Mouse (Mus musculus) kidney, adult 9 months (tissue): Measurements from ENCODE around the gene Sdc1.

Experiments
- DNase-seq: peaks from one replicate; pipeline ENCODE4 v3.0.0; 2022

The Sdc1 gene

DNA sequence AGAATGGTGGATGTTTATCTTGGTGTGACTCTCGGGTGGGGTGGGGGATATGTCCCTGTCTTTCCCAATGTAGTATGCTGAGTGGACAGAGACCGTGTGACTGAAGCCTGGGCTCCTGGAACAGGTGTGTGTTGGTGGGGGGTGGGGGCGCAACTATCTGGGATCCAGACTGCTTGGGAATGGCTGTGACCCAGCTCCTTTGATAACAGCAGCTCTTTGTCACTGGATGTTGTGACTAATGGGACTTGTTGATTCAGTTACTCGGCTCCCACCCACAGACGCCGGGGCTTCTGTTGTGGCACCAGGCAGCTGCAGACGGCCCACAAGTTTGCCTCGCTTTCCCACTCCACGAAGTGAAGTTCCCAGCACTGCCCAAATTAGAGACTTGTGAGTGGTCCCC lies 13.1 kb downstream of the Sdc1 start:
- DNase-seq, result no peak

- peak; percentile 15 for DNase-seq
These were observed 15.4 kb downstream of the Sdc1 start for GRCm38 (mm10) chr12:8786476-8786875.

- DNase-seq, result no peak
These were observed 16.0 kb downstream of the Sdc1 start for GRCm38 (mm10) chr12:8786984-8787730.

DNA sequence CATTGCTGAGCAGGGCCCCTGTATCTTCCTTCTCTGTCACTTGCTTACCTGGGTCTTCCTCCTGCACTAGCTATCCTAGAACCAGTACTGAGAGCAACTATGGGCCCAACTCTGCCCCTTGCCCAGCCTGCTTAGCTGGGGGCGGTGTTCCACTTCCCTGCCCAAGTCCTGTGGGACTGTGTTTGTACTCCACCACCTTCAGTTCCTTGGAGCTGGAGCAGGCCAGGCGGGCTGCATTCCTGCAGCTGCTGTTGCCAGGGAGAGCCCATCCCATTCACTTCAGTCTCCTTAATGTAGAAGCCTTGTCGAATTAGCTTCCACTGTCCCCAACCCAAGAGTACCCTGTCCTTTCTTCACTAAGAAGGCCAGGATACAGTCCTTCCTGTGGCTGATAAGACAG lies 17.3 kb downstream of the Sdc1 start:
- no peak for DNase-seq

DNA sequence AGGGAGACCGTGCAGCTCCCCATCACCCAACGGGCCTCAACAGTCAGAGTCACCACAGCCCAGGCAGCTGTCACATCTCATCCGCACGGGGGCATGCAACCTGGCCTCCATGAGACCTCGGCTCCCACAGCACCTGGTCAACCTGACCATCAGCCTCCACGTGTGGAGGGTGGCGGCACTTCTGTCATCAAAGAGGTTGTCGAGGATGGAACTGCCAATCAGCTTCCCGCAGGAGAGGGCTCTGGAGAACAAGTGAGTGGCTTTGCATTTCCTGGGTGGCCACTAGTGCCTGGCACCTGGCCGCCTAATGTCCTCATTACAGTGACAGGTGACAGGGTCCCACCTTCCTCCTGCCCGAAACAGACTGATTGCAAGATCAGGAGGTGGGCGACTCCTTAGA lies 19.5 kb downstream of the Sdc1 start:
- DNase-seq, result no peak

- no peak for DNase-seq
These were observed 22.4 kb downstream of the Sdc1 start for GRCm38 (mm10) chr12:8793410-8794051.

DNA sequence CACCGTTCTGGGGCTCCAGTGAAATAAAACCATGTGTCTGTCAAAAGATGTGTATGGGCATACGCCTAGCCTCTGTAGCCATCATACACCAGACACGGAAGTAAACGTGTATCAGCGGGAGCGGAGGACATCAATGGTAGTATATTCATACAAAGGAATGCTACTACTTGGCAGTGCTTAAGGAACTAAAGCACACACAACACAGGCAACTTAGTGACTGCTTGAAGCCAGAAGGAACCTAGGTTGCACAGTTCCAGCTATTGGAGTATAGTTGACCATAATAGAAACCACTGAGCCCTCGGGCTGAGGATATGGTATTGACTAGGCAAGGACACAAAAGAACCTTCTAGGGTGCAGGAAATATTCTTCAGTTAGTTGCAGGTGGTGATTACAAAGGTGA lies 26.8 kb downstream of the Sdc1 start:
- no peak for DNase-seq

DNA sequence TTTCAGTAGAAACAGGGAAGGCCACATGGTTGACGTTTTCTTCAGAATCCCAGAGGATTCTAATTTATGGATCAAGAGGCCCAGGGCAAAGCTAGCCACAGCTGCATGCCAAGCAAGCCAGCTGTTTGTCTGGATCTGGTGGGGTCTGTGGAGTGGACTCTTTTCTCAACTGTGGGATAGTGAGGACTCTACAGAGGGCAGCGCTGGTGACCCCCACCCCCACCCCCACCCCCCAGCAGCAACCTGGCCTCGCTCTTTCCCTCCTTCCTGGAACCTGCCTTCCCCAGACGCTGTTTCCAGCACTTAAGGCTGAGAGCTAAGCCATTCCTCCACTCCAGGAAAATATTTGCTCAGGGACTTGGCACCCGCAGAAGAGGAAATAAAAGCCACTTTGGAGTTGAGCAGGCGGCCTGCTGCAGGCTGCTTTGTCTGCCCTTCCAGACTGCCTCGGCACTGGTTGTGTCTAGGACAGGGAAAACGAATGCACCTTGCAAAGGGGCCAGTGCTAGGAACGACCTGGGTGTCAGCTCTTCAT lies 27.4 kb downstream of the Sdc1 start:
- peak; percentile 20 for DNase-seq

DNA sequence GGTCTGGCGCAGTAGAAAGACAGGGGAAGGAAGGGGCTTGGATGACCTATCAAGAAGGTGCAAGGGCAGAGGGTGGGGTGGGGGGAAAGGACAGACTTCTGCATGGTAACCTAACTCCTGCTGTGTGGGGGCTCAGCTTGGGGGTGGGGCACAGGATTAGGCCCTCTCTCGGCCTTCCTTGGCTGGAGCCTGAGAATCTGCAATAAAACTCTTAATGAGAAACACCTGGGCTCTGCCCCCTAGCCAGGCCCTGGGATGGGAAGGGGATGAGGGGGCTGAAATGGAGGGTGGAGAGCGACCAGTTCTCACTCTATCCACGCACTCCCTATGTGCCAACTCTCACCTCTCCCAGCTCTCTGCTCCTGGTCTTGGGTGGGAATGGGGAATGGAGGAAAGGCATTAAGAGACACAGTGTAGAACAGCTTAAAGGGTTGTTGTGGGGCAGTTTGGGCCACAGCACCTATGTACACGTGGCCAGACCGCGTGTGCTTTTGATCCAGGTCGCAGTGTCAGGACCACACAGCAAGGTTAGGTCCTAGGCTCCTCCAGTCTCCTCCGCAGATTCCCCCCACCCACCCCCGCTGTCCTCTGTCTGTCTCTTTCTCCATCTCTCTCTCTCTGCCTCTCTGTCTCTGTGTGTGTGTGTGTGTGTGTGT lies 32.4 kb downstream of the Sdc1 start:
- DNase-seq, result no peak

DNA sequence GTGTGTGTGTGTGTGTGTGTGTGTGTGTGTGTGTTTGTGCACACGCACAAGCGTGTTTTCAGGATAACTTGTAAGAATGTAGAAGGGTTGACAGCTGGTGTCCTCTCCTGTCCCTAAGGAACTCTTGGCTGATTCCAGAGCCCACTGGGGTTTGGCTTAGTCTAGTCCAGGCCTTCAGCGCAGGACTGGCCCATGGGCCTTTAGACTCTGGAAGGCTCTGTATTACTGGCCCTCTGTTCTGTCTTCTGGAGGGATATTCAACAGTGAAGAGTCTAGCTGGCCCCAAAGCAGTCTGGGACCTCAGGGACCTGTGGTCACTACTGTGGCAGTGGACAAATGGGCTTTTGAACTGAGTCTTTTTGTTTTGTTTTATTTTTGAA lies 32.9 kb downstream of the Sdc1 start:
- DNase-seq, result no peak

DNA sequence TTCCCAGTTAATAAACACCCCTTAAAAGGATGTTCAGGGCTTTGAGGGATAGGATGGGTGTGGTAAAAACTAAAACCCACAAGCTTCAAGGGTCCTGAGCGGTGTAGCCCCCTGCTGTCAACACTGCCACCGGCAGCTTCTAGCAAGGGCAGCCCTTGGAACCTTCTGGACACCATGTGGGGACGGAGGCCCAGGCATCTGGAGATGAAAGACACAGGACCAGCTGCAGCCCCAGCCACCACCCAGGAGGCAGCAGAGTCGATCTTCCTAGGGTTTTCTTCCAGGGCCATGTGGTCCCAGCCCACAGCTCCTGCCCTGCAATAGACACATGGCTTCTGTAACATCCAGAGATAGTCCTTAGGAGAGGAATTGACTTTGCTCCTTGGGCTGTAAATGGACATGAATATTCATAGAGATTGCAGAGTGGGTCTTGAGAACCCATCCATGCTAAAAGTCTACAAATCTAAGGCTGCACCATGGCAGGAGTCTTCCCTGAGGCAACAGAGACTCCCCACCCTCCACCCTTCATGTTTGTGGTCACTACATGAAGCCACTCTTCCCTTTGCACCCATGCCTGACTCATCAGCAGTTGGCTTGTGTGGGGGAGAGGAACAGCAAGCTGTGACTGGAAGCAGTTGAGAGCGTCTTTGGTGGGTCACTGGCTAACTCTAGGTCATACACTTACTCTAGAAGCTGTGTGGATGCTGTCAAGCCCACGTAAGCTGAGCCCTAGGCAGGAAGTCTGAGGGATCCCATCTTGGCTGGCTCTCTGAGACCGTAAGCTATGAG lies 34.0 kb downstream of the Sdc1 start:
- no peak for DNase-seq

DNA sequence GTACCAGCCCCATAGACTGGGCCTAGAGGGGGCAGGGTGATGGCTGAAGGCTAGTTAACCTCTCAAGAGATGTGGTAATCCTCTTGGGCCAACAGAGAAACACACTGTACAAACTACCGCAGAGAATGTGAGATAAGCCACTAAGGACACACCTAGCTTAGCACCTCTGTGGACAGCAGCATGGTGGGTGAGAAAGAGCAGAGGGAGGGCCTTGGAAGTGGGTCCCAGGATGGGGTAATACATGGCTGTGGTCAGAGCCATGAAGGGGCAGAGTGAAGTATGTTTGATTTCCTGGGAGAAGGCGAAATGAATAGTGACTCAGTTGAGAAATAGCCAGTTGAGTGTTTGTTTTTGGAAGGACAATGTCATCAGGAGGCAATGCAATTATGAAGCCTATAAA lies 38.0 kb downstream of the Sdc1 start:
- no peak for DNase-seq

- DNase-seq, result no peak
These were observed 38.5 kb downstream of the Sdc1 start for GRCm38 (mm10) chr12:8809626-8810025.

- DNase-seq, result no peak
These were observed 39.8 kb downstream of the Sdc1 start for GRCm38 (mm10) chr12:8810966-8811365.

GRCm38 (mm10) chr12:8811441-8811871 lies 40.3 kb downstream of the Sdc1 start:
- DNase-seq, result peak; percentile 93

- DNase-seq, result no peak
These were observed 40.9 kb downstream of the Sdc1 start for GRCm38 (mm10) chr12:8811894-8812560.

DNA sequence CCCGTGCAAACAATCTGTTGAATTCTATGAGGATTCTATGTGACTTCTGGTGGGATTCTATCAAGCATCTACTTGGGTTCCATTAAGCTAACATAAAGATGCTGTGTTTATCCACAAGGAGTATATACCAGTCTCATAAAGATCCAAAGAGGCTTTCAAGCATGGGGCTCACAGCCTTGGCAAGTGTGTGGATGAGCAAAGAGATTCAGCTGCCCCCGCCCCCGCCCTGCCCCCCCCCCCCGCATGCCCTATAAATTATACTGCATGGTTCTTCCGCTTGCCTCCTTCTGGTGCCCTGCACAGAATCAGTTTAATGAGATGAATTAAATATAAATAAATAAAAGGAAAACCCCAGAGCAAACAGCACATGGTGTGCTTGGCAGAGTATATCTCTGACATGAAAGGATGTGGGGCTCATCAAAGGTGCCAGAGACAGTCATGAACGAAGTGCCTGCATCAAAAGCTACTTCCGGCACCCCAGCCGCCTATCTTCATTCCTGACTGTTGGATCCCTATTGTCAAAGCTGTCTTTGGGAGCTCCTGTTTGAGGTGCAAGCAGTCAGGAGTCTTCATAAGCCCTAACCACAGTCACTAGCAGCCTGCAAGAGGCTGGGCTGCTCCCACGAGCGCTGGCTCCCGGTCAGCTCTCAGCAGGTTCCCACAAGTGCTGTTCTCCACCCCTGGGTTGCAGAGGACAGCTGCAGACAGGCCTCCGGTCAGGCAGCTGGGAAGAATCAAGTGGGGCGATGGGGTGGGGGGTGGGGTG lies 46.5 kb downstream of the Sdc1 start:
- no peak for DNase-seq

DNA sequence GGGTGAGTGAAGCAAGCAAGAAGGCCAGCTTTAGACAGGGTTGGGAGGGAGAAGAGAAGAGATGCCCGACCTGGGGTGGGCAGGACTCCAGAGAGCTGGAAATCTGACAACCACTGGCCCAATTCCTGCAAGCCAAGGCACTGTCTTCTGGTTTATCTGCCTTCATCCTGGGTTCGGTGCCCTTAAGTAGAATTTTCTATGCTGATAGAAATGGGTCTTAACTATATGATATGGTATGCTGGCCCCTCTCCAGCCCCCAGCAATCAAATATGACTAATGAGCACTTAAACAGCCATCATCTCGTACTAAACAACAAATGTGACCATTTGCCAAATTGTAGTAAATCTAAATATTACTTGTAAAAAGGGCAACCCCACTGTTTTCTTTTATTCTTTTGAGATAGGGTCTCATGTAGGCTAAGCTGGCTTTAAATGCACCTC lies 47.1 kb downstream of the Sdc1 start:
- DNase-seq, result no peak

DNA sequence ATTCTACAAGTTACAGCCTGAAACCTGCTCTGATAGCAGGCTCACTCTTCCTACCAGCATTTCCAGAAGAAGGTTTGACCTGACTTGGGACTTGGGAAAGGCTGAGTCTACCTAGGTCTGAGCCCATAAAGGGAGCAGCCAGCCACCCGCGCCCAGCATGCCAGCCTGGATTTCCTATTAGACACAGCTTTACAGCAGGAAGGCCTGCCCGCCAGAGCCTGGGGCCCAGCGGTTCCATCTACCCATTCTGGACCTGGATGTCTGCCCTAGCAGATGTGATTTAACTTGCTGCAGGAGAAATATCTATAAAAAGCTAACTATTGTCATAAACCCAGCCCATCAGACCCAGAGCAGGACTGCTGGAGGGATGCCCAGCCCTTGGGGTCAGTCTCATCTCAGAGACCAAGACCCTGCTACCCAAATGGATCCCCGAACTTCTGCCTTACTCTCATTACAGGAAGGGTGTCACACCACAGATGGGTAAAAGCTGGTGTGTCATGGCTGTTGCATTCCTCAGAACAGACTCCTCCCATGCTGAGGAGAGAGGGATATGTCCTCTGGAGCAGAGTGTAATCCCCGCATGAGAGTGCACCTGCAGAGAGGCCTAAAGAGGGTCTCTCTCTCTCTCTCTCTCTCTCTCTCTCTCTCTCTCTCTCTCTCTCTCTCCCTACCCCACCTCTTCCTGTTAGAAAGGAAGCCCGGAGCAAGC lies 54.0 kb downstream of the Sdc1 start:
- DNase-seq, result no peak

DNA sequence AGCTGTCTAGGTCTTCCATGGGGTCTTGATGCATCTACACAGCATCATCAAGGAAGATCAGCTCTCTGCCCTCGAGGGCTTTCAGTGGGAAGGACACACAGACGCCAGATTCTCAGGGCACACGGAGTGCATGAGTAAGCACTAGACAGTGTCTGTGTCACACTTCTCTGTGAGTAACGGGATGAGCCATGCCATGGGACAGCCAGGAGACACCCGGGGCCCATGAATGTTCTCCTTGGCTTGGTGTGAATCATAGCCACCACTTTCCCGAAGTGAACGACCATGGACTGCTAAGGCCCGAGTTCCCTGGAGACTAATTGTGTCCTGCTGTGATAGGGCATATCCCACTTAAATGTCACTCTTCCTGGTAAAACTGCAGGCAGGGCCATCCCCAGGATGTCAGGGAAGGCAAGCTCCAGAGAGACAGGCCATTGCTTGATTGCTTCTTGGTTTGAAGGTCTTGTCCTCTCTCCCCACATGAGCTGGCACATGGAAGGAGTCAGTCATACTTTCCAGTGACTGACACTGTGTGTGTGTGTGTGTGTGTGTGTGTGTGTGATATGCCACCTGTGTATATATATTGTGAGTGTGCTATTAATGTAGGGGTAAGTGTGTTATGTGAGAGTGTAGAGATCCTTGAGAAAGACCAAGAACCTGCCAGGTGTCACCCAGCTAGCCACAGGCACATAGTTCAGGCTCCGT lies 56.0 kb downstream of the Sdc1 start:
- no peak for DNase-seq
